Mouse (Mus musculus): Measurements from ENCODE around the gene Cic.
A peak's percentile ranks its signal among the peaks of the same experiment; 100 is the strongest.

The Cic gene

DNA sequence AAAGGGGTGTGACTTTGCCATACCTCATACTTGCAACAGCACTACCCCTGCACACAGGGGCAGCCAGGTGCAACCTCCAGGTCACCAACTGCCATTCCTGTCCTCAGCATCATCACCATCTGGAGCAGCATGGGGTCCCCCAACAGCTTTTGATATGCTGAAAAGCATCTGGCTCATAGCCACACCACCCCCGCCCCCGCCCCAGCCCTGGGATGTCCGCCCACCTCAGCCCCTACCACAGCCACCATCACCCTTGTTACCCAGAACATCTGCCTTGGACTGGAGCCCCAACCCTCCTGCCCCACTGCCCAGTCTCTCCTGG is 36.1 kb downstream of the Cic start:
- peak; percentile 53 for DNase-seq (ENCODE audit: low read depth, low spot score)

DNA sequence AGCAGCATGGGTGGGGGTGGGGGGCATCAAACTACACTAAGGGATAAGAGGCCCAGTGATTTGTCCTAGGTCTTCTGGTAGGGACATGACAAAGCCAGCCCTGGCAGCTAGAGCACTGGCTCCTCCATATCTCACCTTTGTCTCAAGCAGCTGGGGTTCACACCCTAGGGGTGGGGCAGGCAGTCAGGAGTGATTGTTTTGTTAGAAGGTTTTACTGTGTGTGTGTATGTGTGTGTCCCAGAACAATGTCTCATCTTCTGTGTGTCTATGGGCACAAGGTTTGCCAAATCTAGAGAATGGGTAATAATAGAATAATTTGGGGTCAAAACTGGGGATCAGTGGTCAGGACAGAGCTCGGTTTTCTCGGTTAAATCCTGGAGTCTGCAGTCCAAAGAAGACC is 38.0 kb downstream of the Cic start:
- no peak for DNase-seq (ENCODE audit: low read depth, low spot score)

DNA sequence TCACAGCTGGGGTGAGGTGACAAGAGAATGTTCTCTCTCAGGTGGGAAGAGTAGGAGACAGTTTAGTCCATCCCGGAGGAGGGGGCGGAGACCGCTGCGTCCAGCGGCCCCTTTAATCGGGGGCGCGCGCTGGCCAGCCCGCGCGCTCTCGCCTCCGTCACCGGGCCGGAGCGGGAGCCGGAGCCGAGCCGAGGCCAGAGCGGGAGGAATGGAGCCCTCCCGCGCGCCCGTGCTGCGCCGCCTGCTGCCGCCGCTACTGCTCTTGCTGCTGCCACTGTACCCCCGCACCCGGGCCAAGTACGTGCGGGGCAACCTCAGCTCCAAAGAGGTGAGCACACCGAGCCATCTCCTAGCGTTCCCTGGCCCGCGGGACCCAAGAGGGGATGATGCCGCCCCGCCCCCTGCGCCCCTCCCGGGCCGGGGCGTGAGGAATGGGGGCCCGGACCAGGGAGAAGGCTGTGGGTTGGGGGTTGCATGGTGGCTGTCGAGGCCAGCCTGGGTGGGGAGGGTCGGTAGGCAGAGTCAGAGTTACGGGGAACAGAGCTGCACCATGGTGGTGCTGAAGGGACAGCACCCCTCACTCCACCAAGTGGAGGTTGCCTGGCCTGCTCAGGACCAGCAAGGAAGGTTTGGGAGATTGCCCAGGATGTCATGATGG is 38.6 kb downstream of the Cic start, which contains the start of gene Tmem145:
Tmem145 (plus strand) TSS at position 151 of the 658 bp plus-strand sequence.
- peak; percentile 82 for DNase-seq (ENCODE audit: low read depth, low spot score)

DNA sequence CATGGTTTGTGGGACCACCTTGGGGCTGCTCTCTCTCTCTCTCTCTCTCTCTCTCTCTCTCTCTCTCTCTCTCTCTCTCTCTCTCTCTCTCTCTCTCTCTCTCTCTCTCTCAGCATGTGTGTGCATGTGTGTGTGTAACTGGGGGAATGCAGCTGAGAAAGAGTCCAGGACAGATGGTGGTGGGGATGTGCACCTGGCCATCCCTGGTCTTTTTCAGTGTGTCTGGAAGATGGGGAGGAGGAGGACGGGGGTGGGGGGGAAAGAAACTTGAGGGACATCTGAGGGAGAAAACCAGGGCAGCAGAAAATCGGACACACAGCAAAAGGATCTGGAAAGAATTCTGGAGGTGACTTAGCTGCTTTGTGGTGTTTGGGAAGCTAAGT is 39.1 kb downstream of the Cic start:
- no peak for DNase-seq (ENCODE audit: low read depth, low spot score)

DNA sequence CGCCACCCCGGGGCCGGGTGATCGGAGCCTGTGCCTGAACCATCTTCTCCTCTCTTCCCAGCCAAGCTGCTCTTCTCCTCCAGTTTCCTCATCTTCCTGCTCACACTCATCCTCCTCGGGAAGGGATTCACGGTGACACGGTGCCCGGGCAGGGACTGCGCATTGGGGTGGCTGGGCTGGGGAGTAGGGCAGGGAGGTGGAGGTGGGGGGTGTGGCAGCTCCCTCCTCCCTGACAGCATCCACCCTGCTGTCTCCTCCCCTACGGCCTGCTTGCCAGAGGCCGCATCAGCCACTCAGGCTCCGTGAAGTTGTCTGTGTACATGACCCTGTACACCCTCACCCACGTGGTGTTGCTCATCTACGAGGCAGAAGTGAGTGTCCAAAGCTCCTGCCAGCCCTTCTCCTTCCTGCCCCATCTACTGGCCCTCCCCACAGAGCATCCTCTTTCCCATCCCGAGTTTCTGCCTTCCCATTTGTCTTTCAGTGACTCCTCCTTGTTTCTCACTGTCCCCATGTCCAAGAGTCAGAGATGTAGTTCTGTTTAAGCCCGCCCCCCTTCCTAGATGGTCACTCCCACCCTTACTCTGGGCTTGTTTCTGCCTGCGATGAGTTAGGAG is 41.3 kb downstream of the Cic start:
- DNase-seq (ENCODE audit: low read depth, low spot score), result no peak

- DNase-seq (ENCODE audit: low read depth, low spot score), result no peak
Measured at GRCm38 (mm10) chr7:25309425-25309824, 41.9 kb downstream of the Cic start.

DNA sequence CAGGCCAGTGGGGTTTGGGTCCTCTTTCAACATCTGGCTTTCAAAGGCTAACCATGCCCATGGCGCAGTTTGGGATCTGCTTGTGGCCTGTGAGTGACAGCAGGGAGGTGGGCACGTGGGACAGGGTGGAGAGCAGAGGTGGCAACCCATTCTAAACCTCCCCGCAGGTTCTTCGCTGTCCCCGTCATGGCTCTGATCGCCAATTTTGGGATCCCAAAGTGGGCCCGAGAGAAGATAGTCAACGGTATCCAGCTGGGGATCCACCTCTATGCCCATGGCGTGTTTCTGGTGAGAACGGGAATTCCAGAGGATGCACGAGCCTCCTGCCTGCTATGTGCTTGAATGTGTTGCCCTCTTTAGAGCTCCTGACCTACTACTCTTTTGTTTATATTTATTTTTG is 43.7 kb downstream of the Cic start:
- no peak for DNase-seq (ENCODE audit: low read depth, low spot score)

DNA sequence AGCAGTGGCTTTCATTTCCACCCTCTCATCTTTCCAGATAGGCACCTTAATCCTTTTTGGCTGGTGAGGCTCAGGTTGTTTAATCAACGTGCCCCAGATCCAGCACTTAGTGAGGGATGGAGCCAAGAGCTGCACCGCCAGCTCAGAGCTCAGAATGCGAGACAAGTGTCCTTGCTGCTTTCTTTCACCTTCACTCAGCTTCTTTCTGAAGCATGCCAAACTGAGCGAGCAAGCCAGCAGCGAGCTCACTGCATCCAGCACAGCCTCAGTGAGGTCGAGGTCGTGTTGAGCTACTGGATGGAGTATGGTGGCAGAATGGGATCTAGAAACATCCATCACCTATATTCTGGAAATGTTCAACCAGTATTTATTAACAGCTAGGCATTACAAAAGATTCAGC is 45.8 kb downstream of the Cic start:
- no peak for DNase-seq (ENCODE audit: low read depth, low spot score)

DNA sequence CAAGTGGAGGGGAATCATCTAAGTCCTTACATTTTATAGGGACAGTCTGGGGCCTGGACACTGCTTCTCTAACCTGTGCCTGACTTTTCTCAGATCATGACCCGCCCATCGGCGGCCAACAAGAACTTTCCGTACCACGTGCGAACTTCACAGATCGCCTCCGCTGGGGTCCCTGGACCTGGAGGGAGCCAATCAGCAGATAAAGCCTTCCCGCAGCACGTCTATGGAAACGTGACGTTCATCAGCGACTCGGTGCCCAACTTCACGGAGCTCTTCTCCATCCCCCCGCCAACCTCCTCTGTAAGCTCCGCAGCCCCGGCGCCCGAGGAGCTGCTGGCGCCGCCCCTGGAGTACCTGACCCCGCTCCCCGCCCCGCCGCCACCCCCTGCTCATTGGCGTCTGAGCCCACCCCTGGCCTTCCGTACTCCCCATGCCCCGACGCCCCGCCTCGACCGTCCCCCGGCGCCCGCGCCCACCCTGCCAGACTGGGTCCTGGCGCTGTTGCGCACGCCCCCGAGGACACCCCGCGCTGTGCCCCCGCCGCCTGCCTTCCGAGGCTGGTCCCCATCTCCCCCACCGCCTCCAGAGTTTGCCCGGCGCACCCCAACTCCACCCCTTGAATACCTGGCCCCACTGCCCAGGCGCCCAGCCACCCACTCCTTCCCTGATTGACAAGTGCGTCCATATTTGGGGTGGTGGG is 47.3 kb downstream of the Cic start:
- peak; percentile 53 for DNase-seq (ENCODE audit: low read depth, low spot score)

GRCm38 (mm10) chr7:25315306-25316041 is 48.0 kb downstream of the Cic start:
- peak; percentile 62 for DNase-seq (ENCODE audit: low read depth, low spot score)

GRCm38 (mm10) chr7:25316532-25317445 is 49.3 kb downstream of the Cic start, which contains the start of gene Megf8:
TSS of gene Megf8 (plus strand) at chr7:25317164.
- DNase-seq (ENCODE audit: low read depth, low spot score), result peak; percentile 99

- no peak for DNase-seq (ENCODE audit: low read depth, low spot score)
Measured at GRCm38 (mm10) chr7:25317446-25317999, 50.0 kb downstream of the Cic start.

- DNase-seq (ENCODE audit: low read depth, low spot score), result peak; percentile 82
Measured at GRCm38 (mm10) chr7:25322058-25322484, 54.6 kb downstream of the Cic start.

GRCm38 (mm10) chr7:25323219-25323618 is 55.7 kb downstream of the Cic start:
- no peak for DNase-seq (ENCODE audit: low read depth, low spot score)

GRCm38 (mm10) chr7:25325431-25325830 is 57.9 kb downstream of the Cic start:
- DNase-seq (ENCODE audit: low read depth, low spot score), result peak; percentile 54

- no peak for DNase-seq (ENCODE audit: low read depth, low spot score)
Measured at GRCm38 (mm10) chr7:25326233-25326632, 58.7 kb downstream of the Cic start.

DNA sequence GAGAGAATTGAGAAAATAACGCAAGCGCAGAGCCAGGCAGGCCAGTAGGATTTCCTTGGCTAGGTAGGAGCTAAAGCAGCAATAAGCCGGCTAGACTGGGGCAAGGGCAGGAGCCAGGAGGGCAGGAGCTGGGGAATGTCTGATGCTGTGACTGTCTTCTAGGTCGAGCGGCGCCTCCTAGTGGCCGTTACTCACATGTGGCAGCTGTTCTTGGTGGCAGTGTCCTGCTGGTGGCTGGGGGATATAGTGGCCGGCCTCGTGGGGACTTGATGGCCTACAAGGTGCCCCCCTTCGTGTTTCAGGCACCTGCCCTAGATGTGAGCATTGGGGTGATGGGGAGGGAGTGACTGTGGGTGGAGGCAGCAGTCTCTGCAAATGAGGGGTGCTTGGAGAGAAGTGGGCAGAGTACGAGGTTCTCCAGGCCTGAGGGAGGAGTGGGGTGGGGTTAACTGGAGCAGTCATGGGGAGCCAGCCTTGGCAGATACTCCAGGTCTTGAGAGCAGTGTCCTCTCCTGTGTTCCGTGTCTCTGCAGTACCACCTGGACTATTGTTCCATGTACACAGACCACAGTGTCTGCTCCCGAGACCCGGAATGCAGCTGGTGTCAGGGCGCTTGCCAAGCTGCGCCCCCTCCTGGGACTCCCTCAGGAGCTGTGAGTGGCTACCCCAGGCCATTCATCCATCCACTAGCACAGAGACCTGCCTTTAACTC is 66.2 kb downstream of the Cic start:
- DNase-seq (ENCODE audit: low read depth, low spot score), result peak; percentile 88

DNA sequence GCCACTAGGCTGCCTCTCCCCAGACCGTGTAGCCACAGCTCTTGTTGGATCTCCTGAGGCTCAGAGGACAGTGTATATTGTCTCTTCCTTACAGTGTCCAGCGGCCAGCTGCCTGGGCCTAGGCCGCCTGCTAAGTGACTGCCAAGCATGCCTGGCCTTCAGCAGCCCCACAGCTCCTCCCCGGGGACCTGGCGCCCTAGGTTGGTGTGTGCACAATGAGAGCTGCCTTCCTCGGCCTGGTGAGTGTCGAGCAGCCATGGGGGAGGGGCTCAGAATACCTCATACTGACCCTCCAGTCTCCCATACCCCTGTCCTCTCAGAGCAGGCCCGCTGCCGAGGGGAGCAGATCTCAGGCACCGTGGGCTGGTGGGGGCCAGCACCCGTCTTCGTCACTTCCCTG is 67.0 kb downstream of the Cic start:
- no peak for DNase-seq (ENCODE audit: low read depth, low spot score)

GRCm38 (mm10) chr7:25339329-25339728 is 71.8 kb downstream of the Cic start:
- DNase-seq (ENCODE audit: low read depth, low spot score), result no peak

All from ZHBTc4 (cell line).